Mouse (Mus musculus): ENCODE measurements around the gene Mta1. TPM values are rescaled to one million over a fixed set of nuclear protein-coding genes. Genes with fewer than 3 reads are reported as not detected.
A peak's percentile ranks its signal among the peaks of the same experiment; 100 is the strongest.

The Mta1 gene
- total RNA-seq, 1 experiment from 2014 or later = 53.3 TPM

GRCm38 (mm10) chr12:113090053-113090452 lies 8.0 kb upstream of the Mta1 start:
- no peak for ATAC-seq (replicated peaks; ENCODE audit: low read depth, poor library complexity, severe bottlenecking)

- no peak for ATAC-seq (replicated peaks; ENCODE audit: low read depth, poor library complexity, severe bottlenecking)
Observed at GRCm38 (mm10) chr12:113097040-113097439, 1.0 kb upstream of the Mta1 start.

- ATAC-seq (replicated peaks; ENCODE audit: low read depth, poor library complexity, severe bottlenecking) = no peak
Observed at GRCm38 (mm10) chr12:113098530-113099151, 563 bp downstream of the Mta1 start.

- no peak for ATAC-seq (replicated peaks; ENCODE audit: low read depth, poor library complexity, severe bottlenecking)
Observed at GRCm38 (mm10) chr12:113099470-113100237, 1.6 kb downstream of the Mta1 start.

- no peak for ATAC-seq (replicated peaks; ENCODE audit: low read depth, poor library complexity, severe bottlenecking)
Observed at GRCm38 (mm10) chr12:113100448-113101076, 2.5 kb downstream of the Mta1 start.

- ATAC-seq (replicated peaks; ENCODE audit: low read depth, poor library complexity, severe bottlenecking) = no peak
Observed at GRCm38 (mm10) chr12:113101251-113101960, 3.3 kb downstream of the Mta1 start.

- ATAC-seq (replicated peaks; ENCODE audit: low read depth, poor library complexity, severe bottlenecking) = peak; percentile 64
Observed at GRCm38 (mm10) chr12:113102461-113102860, 4.4 kb downstream of the Mta1 start.

DNA sequence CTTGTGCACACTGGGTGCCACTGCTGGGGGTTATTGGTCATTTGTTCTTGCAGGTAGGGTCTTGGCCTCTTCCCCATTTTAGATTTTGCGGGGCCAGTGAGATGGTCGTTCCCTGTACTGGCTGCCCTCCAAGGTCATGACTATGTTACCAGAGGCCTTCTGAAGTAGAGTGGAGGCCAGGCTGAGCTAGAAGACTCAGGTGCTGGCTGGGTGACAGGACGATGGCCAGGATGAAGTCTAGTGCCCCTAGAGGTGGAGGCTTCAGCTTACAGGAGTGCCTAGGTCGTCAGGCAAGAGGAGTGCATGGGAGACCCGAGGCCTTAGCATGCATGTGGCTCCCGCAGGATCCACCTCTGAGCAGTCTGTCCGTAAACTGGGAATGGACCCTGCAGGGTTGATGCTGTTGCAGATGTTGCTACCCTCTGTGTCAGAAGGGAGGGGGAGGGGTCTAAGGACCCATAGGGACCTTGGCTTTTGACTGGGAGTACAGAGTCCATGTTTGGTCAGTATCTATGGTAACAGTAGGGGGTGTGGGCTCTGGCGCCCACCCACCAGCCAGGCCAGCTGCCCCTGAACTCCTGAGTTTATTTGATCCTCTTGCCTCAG lies 5.9 kb downstream of the Mta1 start:
- peak; percentile 21; the same call in 1 of the 2 replicates for ATAC-seq (replicated peaks; ENCODE audit: low read depth, poor library complexity, severe bottlenecking)

GRCm38 (mm10) chr12:113106386-113106785 lies 8.3 kb downstream of the Mta1 start:
- no peak for ATAC-seq (replicated peaks; ENCODE audit: low read depth, poor library complexity, severe bottlenecking)

DNA sequence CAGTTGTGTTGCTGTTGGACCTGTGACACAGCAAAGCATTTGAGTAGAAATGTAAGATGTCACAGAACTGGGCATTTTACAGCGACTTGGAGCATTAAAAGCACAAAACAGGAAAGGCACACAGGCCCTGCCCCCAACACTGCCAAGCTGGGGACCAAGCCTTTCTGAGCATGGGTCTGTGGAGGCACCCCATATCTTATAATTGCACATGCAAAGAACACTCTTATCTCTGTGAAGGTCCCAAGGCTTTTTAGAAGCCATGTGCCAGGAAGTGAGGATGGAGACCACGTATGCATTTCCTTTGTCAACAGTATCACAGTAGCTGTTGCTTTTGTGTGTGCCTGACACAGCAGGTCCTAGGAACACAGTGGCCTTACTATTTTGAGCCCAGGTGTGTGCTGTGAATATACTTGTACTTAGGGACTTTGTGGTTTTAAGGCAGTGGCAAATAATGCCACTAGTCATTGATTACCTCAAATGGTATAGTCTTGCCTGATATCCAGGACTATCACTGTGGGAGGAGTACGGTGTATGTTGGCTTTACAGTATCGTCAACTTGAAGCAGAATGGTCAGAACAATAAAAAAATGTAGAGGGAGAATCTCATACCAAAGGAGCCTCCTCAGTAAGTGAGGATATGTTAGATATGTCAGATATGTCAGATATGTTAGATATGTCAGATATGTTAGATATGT lies 9.5 kb downstream of the Mta1 start:
- peak; percentile 80 for ATAC-seq (replicated peaks; ENCODE audit: low read depth, poor library complexity, severe bottlenecking)

GRCm38 (mm10) chr12:113108528-113109283 lies 10.6 kb downstream of the Mta1 start:
- no peak for ATAC-seq (replicated peaks; ENCODE audit: low read depth, poor library complexity, severe bottlenecking)

- no peak for ATAC-seq (replicated peaks; ENCODE audit: low read depth, poor library complexity, severe bottlenecking)
Observed at GRCm38 (mm10) chr12:113109801-113110200, 11.7 kb downstream of the Mta1 start.

- no peak for ATAC-seq (replicated peaks; ENCODE audit: low read depth, poor library complexity, severe bottlenecking)
Observed at GRCm38 (mm10) chr12:113114141-113114540, 16.1 kb downstream of the Mta1 start.

DNA sequence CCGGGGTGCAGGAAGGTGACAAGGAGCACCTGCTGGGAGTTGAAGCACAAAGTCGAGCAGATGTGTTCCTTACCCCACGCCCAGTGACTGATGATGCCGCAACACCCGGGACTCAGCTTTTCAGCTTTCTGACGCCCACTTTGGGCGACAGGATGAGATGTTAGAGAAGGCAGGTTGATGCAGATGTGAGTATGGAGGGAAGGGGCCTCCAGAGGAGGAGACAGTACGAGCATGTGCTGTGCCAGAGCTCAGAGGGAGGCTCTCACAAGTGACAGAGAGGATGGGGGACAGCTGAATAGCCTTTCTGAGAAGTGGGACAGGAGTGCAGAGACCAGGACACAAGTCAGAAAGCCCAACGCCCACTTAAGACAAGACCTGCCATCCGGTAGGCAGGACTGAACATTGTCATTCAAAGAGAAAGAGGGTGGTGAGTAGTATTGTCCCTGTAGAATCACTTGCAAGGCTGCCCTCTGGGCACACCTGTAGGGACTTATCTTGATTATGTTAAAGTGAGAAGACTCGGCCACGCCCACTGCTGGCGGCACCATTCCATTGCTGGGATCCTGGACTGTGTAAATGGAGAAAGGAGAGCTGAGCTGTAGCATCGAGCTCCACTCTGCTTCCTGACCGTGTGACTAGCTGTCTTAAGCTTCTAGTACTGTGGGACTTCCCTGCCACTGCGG lies 16.9 kb downstream of the Mta1 start:
- no peak for ATAC-seq (replicated peaks; ENCODE audit: low read depth, poor library complexity, severe bottlenecking)

DNA sequence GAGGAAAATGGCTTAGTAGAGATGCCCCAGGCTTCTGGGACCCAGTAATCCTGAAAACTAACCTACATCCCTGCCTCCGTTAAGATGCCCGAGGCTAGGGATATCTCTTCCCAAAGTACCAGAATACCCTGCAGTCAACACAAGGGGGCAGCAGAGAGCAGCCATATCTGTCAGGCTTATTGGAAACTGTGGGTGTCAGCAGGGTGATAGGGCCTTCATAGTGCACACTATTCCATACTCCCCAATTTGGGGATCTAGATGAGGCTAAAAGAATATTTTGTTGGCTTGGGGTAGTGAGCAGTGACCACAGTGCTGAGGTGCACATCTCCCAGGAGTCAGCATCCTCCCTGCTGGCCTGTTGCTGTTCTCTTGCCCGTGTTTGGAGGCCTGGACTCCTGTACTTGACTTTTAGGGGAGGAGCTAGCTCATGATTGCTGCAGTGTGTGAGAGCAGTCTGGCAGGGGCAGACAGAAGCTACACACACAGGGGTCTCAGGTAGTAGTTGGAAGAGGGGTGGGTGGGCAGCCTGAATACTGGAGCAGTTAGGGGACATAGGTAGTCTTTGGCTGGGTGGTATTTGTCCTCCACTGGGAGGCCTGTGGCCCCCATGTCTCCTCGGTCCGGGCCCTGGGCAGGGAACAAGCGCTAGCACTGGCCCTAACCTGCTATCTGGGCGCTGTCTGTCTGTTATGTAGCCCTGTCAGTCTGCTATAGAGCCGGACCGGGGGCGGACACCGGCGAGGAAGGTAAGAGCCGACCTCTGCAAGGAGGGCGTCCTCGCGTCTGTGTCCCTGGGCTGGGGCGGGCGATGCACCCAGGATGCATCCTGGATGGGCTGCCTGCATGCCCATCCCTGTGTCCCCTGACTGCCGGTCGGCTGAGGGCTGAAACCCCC lies 21.7 kb downstream of the Mta1 start:
- ATAC-seq (replicated peaks; ENCODE audit: low read depth, poor library complexity, severe bottlenecking) = peak; percentile 88

DNA sequence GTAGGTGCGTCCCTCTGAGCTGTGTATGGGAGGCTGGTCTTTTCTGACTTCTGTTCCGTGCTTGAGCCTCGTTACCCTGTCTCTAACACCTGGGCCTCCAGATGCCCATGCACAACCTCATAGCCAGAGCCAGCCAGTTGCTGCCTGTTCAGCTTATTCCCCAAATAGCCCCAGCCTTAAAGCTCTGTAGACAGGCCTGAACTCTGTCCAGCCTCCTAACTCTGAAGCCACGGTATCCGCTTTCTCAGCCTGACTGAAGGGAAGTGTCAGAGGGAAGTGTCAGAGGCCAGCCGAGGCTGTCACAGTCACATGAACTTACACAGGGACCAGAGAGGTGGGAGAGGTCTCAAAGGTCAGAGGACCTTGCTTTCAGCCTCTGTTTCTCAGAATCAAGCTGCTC lies 26.6 kb downstream of the Mta1 start:
- ATAC-seq (replicated peaks; ENCODE audit: low read depth, poor library complexity, severe bottlenecking) = no peak

DNA sequence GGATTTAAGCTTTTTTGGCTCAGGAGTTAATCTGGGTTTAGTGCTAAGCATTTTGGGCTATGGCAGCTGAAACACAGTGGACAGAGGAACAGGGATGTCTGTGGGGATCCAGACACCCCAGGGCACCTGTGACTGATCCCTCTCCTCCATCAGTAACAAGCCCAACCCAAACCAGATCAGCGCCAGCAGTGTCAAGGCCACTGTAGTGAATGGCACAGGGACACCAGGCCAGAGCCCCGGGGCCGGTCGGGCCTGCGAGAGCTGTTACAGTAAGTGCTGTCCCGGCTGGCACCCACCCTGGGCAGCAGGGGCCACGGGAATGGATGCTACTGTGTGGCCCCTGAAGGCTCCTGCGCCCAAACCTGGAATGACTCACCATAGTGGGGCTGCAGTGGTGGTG lies 32.7 kb downstream of the Mta1 start:
- no peak for ATAC-seq (replicated peaks; ENCODE audit: low read depth, poor library complexity, severe bottlenecking)

All from common myeloid progenitor, adult 5-6 weeks (primary cell).